Mouse (Mus musculus) spleen, adult 2 months (tissue): ENCODE results near the gene Flt4.

ENCODE experiments used
- CTCF ChIP-seq: fragments of 200-500 bp; IDR thresholded peaks from 2 replicates; pipeline ENCODE4 v1.5.1; 2011; ENCODE audit warnings: mild to moderate bottlenecking, inconsistent platforms; ENCODE audit not compliant: insufficient read depth, insufficient read length, insufficient replicate concordance; ENCODE audit errors: extremely low read depth
- POLR2A ChIP-seq: fragments of 200-500 bp; IDR thresholded peaks from 2 replicates; pipeline ENCODE4 v1.6.1; 2011; ENCODE audit warnings: low read depth, low read length, inconsistent platforms

DNA sequence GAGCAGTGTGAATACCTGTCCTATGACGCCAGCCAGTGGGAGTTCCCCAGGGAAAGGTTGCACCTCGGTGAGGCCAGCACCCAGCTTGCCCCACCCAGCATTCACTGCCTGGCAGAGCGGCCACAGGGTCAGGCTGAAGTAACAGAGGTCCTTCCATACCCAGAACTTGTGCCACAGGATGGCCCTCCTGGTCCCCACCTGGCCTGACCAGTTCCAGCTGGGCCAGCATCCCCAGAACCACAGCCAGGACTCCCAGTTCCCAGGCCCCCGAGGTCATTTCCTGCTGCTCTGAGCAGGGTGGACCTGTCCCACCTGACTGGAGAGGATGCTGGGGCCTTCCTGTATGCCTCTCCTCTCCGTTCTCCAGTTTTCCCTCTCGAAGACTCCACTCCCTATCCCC lies 26.6 kb downstream of the Flt4 start:
- TF ChIP-seq CTCF: no peak
- no peak for TF ChIP-seq POLR2A
